Mouse (Mus musculus) central nervous system, embryonic 11.5 days (tissue): ENCODE results near the gene Cntnap5a. TPM values are rescaled to one million over a fixed set of nuclear protein-coding genes. Genes with fewer than 3 reads are reported as not detected.

Experiments used
- polyA plus RNA-seq: library from polyadenylated mRNA; depleted of rRNA; stranded (reverse); fragments of >200 nt; gene quantifications from 2 replicates; pipeline ENCODE4 v1.2.3, GENCODE M21; 2012; rRNA removed

Gene Cntnap5a
- 0.41 and 0.42 TPM in 2 replicates for polyA plus RNA-seq

DNA sequence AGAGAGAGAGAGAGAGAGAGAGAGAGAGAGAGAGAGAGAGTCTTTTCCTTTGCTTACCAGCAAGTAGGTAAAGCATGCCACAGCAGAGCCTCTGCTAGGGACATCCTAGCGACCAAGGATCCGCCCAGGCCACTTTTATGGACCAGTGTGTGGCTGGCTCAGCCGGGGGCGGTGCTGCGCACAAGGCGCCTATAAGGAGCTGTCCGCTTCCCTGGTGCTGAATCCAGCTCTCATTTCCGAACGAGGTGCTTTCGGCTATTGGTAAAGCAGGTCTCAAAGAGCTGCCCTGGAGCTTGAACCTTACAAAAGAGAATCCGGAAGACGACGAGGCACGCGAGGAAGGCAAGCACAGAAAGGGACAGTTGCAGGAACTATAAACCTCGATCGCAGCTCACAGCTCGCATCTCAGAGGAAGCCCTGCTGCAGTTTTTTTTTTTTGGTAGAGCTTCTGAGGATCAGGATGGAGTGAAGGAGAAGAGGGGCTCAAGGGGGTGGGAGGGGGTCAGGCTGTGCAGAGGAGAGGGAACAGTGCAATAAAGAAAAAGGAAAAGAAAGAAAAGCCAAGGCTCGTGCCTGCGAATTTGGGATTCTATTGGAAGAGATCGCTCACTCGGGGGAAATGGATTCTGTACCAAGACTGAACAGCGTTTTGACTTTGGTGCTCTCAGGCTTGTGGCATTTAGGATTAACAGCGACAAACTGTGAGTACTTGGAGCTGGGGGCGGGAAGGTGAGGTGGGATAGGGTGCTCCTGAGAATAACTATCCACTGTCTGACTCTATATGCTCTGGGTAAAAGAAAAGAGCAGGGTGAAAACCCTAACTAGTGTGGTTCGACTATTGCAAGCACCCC is at the start of gene Cntnap5a:
Gene Cntnap5a (plus strand): TSS at position 239 of the 851 bp plus-strand sequence.

